Mouse (Mus musculus) heart, postnatal 0 days (tissue): ENCODE measurements at regions not wholly inside any gene's neighbourhood (a gene's known extent, or its start where the extent isn't known, plus 50 kb on each side); places are given as distances from the start of the nearest gene placed in this dataset.

Source experiments
- CTCF ChIP-seq: IDR thresholded peaks from 2 replicates; pipeline ENCODE4 v1.5.1; 2016; ENCODE audit warnings: antibody characterized with exemption, control low read depth, low read depth
- EP300 ChIP-seq: IDR thresholded peaks from 2 replicates; pipeline ENCODE4 v1.6.1; 2016; ENCODE audit warnings: antibody characterized with exemption, low read depth

GRCm38 (mm10) chr14:114857171-114857570, 234.8 kb upstream of the Gpc5 start:
- TF ChIP-seq EP300, result no peak
- no peak for TF ChIP-seq CTCF
